Mouse (Mus musculus) heart, embryonic 11.5 days (tissue): ENCODE measurements at regions not wholly inside any gene's neighbourhood (a gene's known extent, or its start where the extent isn't known, plus 50 kb on each side); places are given as distances from the start of the nearest gene placed in this dataset.

ENCODE experiments used
- ATAC-seq: fragments of 200-750 bp; cut with Nextera tagmentation; replicated peaks from 2 replicates; pipeline ENCODE4 v1.8.0; 2017; ENCODE audit warnings: moderate library complexity; ENCODE audit not compliant: insufficient number of reproducible peaks, low FRiP score, low TSS enrichment
- H3K27ac ChIP-seq: fragments of 300-500 bp; sonication (generic); 2 replicates; pipeline ENCODE4 v1.5.1; 2014; ENCODE audit warnings: mild to moderate bottlenecking, low read depth, low read length
- H3K27me3 ChIP-seq: fragments of 300-500 bp; sonication (generic); 2 replicates; pipeline ENCODE4 v1.6.1; 2014; ENCODE audit warnings: mild to moderate bottlenecking, low read length, mixed read lengths; ENCODE audit not compliant: control insufficient read depth, insufficient read depth
- H3K36me3 ChIP-seq: fragments of 300-500 bp; sonication (generic); 2 replicates; pipeline ENCODE4 v1.6.1; 2014; ENCODE audit warnings: mild to moderate bottlenecking, low read length, moderate library complexity, mixed read lengths; ENCODE audit not compliant: control insufficient read depth, insufficient read depth
- H3K4me1 ChIP-seq: fragments of 300-500 bp; sonication (generic); 2 replicates; pipeline ENCODE4 v1.6.1; 2014; ENCODE audit warnings: low read length; ENCODE audit not compliant: control insufficient read depth, insufficient read depth
- H3K4me2 ChIP-seq: fragments of 300-500 bp; sonication (generic); 2 replicates; pipeline ENCODE4 v1.6.1; 2014; ENCODE audit warnings: mild to moderate bottlenecking, moderate library complexity
- H3K4me3 ChIP-seq: fragments of 300-500 bp; sonication (generic); 2 replicates; pipeline ENCODE4 v1.5.1; 2014; ENCODE audit warnings: low read depth, low read length
- H3K9ac ChIP-seq: fragments of 300-500 bp; sonication (generic); 2 replicates; pipeline ENCODE4 v1.6.1; 2014; ENCODE audit warnings: mild to moderate bottlenecking, low read depth, low read length, moderate library complexity
- H3K9me3 ChIP-seq: fragments of 300-500 bp; sonication (generic); replicated peaks from 2 replicates; pipeline ENCODE4 v1.6.1; 2016; ENCODE audit warnings: low read length; ENCODE audit not compliant: control insufficient read depth
- WGBS: fragments of 180-500 bp; shearing (Covaris S2); extraction: QIAGEN DNeasy Blood & Tissue Kit; methylation state at CpG from one replicate; pipeline ENCODE4 v1.1.7; 2014; ENCODE audit not compliant: insufficient replicate concordance; 5-methylcytosine and 5-hydroxymethylcytosine counted together

DNA sequence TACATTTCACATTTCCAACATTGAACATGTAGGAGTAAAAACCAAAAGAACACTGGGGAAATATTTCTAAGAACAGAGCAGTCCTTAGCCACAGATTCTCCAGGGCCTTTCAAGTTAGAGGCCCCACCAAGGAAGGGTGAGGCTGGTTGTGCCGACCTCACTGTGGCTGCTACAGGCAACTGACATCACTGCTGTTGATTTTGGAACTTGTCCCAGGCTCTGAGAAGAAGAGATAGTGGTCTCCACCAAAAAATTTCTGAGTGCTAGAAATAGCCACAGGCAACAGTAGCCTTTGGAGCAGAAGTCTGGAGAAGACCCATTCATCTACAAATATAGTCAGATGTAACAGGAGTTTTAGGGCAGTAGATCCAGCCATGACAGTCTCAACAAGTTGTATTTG, 959.7 kb upstream of the Lrrc6 start:
- H3K9me3 ChIP-seq = no peaks in the 10 kb centered on the region
- no peak for ATAC-seq
- H3K27ac ChIP-seq = no peak overlapping the region
- H3K4me1 ChIP-seq = peaks cover 3% of the 10 kb centered on the region; the same call in 1 of the 2 replicates
- no peak overlapping the region for H3K4me2 ChIP-seq
- WGBS = 18% methylated on average over 1 of the region's 1 CpGs
- H3K4me3 ChIP-seq = no peak overlapping the region
- H3K9ac ChIP-seq = no peak overlapping the region
- no peaks in the 10 kb centered on the region for H3K27me3 ChIP-seq
- no peaks in the 10 kb centered on the region for H3K36me3 ChIP-seq

DNA sequence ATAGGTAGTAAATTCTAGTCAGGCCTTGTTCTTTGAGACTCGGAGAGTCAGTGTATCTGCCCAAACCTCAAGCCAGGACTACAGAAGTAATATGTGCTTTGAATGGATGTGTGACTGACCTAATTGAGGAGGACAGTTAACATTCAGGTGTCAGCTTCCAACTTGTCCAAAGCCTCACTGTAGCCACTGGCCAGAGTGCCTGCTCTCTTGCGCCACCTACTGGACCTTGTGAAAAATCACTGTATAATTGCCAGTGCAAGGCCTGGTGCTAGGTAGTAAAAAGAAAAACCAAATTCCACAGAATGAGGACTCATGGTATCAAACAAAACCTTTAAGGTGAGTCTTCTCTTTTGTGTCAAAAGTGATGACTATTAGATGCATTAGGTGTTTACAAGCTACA, 933.6 kb upstream of the Lrrc6 start:
- no peak overlapping the region for H3K27ac ChIP-seq
- no peaks in the 10 kb centered on the region for H3K9me3 ChIP-seq
- no peak overlapping the region for H3K4me2 ChIP-seq
- H3K4me1 ChIP-seq = no peaks in the 10 kb centered on the region
- WGBS = 26% methylated on average over 2 of the region's 2 CpGs
- no peaks in the 10 kb centered on the region for H3K27me3 ChIP-seq
- no peak overlapping the region for H3K4me3 ChIP-seq
- no peak for ATAC-seq
- H3K36me3 ChIP-seq = no peaks in the 10 kb centered on the region
- no peak overlapping the region for H3K9ac ChIP-seq

- no peaks in the 10 kb centered on the region for H3K4me1 ChIP-seq
- H3K4me2 ChIP-seq = no peak overlapping the region
- ATAC-seq = no peak
- H3K9me3 ChIP-seq = no peaks in the 10 kb centered on the region
- 71% methylated on average over 3 of the region's 3 CpGs for WGBS
- no peaks in the 10 kb centered on the region for H3K36me3 ChIP-seq
- H3K27ac ChIP-seq = no peak overlapping the region
- no peaks in the 10 kb centered on the region for H3K27me3 ChIP-seq
- no peak overlapping the region for H3K4me3 ChIP-seq
- no peak overlapping the region for H3K9ac ChIP-seq
These were observed 923.2 kb upstream of the Lrrc6 start for GRCm38 (mm10) chr15:67423922-67424321.

GRCm38 (mm10) chr15:67422277-67422953, 921.7 kb upstream of the Lrrc6 start:
- no peaks in the 10 kb centered on the region for H3K27me3 ChIP-seq
- WGBS = 73% methylated on average over 8 of the region's 8 CpGs
- H3K36me3 ChIP-seq = no peaks in the 10 kb centered on the region
- no peak overlapping the region for H3K27ac ChIP-seq
- H3K9ac ChIP-seq = no peak overlapping the region
- H3K9me3 ChIP-seq = no peaks in the 10 kb centered on the region
- no peaks in the 10 kb centered on the region for H3K4me1 ChIP-seq
- no peak overlapping the region for H3K4me2 ChIP-seq
- H3K4me3 ChIP-seq = no peak overlapping the region
- ATAC-seq = no peak

GRCm38 (mm10) chr15:67420776-67421175, 920.1 kb upstream of the Lrrc6 start:
- H3K27ac ChIP-seq = no peak overlapping the region
- H3K9ac ChIP-seq = no peak overlapping the region
- no peaks in the 10 kb centered on the region for H3K4me1 ChIP-seq
- no peaks in the 10 kb centered on the region for H3K27me3 ChIP-seq
- ATAC-seq = no peak
- H3K9me3 ChIP-seq = no peaks in the 10 kb centered on the region
- no peak overlapping the region for H3K4me2 ChIP-seq
- 63% methylated on average over 6 of the region's 6 CpGs for WGBS
- H3K36me3 ChIP-seq = no peaks in the 10 kb centered on the region
- no peak overlapping the region for H3K4me3 ChIP-seq

GRCm38 (mm10) chr15:67419733-67420132, 919.0 kb upstream of the Lrrc6 start:
- H3K4me2 ChIP-seq = no peak overlapping the region
- 92% methylated on average over 1 of the region's 1 CpGs for WGBS
- no peak overlapping the region for H3K27ac ChIP-seq
- no peak overlapping the region for H3K4me3 ChIP-seq
- H3K27me3 ChIP-seq = no peaks in the 10 kb centered on the region
- H3K9ac ChIP-seq = no peak overlapping the region
- H3K9me3 ChIP-seq = no peaks in the 10 kb centered on the region
- H3K4me1 ChIP-seq = no peaks in the 10 kb centered on the region
- H3K36me3 ChIP-seq = no peaks in the 10 kb centered on the region
- ATAC-seq = no peak

GRCm38 (mm10) chr15:67417742-67418163, 917.0 kb upstream of the Lrrc6 start:
- WGBS = 57% methylated on average over 2 of the region's 2 CpGs
- H3K4me3 ChIP-seq = no peak overlapping the region

GRCm38 (mm10) chr15:67415840-67416239, 915.1 kb upstream of the Lrrc6 start:
- no peak overlapping the region for H3K27ac ChIP-seq
- H3K4me2 ChIP-seq = no peak overlapping the region
- no peak for ATAC-seq
- H3K9ac ChIP-seq = no peak overlapping the region
- WGBS = 74% methylated on average over 2 of the region's 2 CpGs
- no peaks in the 10 kb centered on the region for H3K36me3 ChIP-seq
- no peak overlapping the region for H3K4me3 ChIP-seq
- H3K9me3 ChIP-seq = no peaks in the 10 kb centered on the region
- H3K4me1 ChIP-seq = no peaks in the 10 kb centered on the region
- H3K27me3 ChIP-seq = no peaks in the 10 kb centered on the region

More at GRCm38 (mm10) chr15:67417742-67418163, 917.0 kb upstream of the Lrrc6 start:
- no peak overlapping the region for H3K27ac ChIP-seq
- H3K36me3 ChIP-seq = no peaks in the 10 kb centered on the region
- no peaks in the 10 kb centered on the region for H3K27me3 ChIP-seq
- H3K4me2 ChIP-seq = no peak overlapping the region
- H3K9me3 ChIP-seq = no peaks in the 10 kb centered on the region
- no peak overlapping the region for H3K9ac ChIP-seq
- ATAC-seq = no peak
- H3K4me1 ChIP-seq = no peaks in the 10 kb centered on the region

- Histone ChIP-seq H3K4me2 (no peak overlapping the region), H3K9me3 (no peaks in the 10 kb centered on the region), H3K27ac (no peak overlapping the region), H3K36me3 (no peaks in the 10 kb centered on the region), H3K27me3 (no peaks in the 10 kb centered on the region), H3K4me1 (no peaks in the 10 kb centered on the region), H3K4me3 (no peak overlapping the region), H3K9ac (no peak overlapping the region)
- 69% methylated on average over 3 of the region's 3 CpGs for WGBS
- no peak for ATAC-seq
These were observed 913.7 kb upstream of the Lrrc6 start for GRCm38 (mm10) chr15:67414371-67414930.
